ENCODE assay signal across 10 mouse cellular contexts in genomic region chr11:67100169-67100568, GRCm38 (mm10). TPM values are rescaled to one million over a fixed set of nuclear protein-coding genes. Genes with fewer than 3 reads are reported as not detected.
A peak's percentile ranks its signal among the peaks of the same experiment; 100 is the strongest.
DNase-seq lines count a peak whose midpoint lies in the region; ATAC-seq and TF ChIP-seq lines count a peak whose summit lies in the region.
"Had no signal": no experiment of that assay in that cellular context is flagged by ENCODE, and none has a peak within 500 bp of the region (broad histone marks: within the 10 kb centered on the region; RNA-seq: fewer than 3 reads in every experiment).

No protein-coding gene starts in this region.

- H3K27ac ChIP-seq in liver, adult 2 months (replicated peaks; ENCODE audit: insufficient read depth, low read depth, low read length), result no peak overlapping the region
- H3K27ac ChIP-seq in liver, embryonic 12.5 days, result no peak overlapping the region

- H3K79me2 ChIP-seq in liver, adult 2 months (ENCODE audit: control insufficient read depth, insufficient read depth, low read length), result no peaks in the 10 kb centered on the region

- no peak for TF ChIP-seq CTCF in liver, adult 2 months (IDR thresholded peaks at IDR 0.05; ENCODE audit: low read depth, low read length)

- no peak for ATAC-seq in liver, embryonic 12.5 days
- ATAC-seq: Patski had no signal

- no peak overlapping the region for H3K4me3 ChIP-seq in liver, adult 2 months (ENCODE audit: insufficient read depth, low read depth, low read length)
- no peak overlapping the region for H3K4me3 ChIP-seq in liver, embryonic 12.5 days

- no peaks in the 10 kb centered on the region for H3K27me3 ChIP-seq in liver, adult 2 months (ENCODE audit: control insufficient read depth, insufficient read depth, low read length)
- peaks cover 4% of the 10 kb centered on the region for H3K27me3 ChIP-seq in liver, embryonic 12.5 days (replicated peaks)

- TF ChIP-seq POLR2A in liver, adult 2 months (IDR thresholded peaks at IDR 0.05; ENCODE audit: extremely low read depth, insufficient read depth, low read length), result no peak

- H3K36me3 ChIP-seq in liver, adult 2 months (ENCODE audit: control insufficient read depth, insufficient read depth, low read length), result no peaks in the 10 kb centered on the region
- H3K36me3 ChIP-seq in liver, embryonic 12.5 days, result no peaks in the 10 kb centered on the region

- H3K4me2 ChIP-seq in liver, embryonic 12.5 days, result no peak overlapping the region

- H3K4me1 ChIP-seq in liver, adult 2 months (ENCODE audit: control insufficient read depth, insufficient read depth, low read length), result no peaks in the 10 kb centered on the region
- no peaks in the 10 kb centered on the region for H3K4me1 ChIP-seq in liver, embryonic 12.5 days

- no peaks in the 10 kb centered on the region for H3K9me3 ChIP-seq in liver, embryonic 12.5 days (replicated peaks)

- DNase-seq in cerebellum, postnatal 10 days, result peak; percentile 54 to 74
- no peak for DNase-seq in cerebellum, adult 9-11 months
- peak; percentile 33 for DNase-seq in liver, adult 2 months (ENCODE audit: extremely low read depth, low read depth, low spot score)
- DNase-seq in adipocyte (ENCODE audit: low spot score), result peak; percentile 21
- DNase-seq in layer of hippocampus, adult 11-12 months (ENCODE audit: low spot score), result peak; percentile 53
- peak; percentile 35 for DNase-seq in thymus, postnatal 14 days
- no peak for DNase-seq in spleen, adult 12 weeks (ENCODE audit: low spot score)

- WGBS in liver, adult 2 months, result 23% methylated on average over 6 of the region's 6 CpGs
- WGBS in liver, embryonic 12.5 days (ENCODE audit: insufficient replicate concordance), result 25% methylated on average over 6 of the region's 6 CpGs

- H3K9ac ChIP-seq in liver, adult 2 months (ENCODE audit: low read depth, low read length), result no peak overlapping the region
- H3K9ac ChIP-seq in liver, embryonic 12.5 days, result no peak overlapping the region

RNA-seq across cellular contexts. Expression of gene Myh3, which starts 22.1 kb away (rescaled TPM):
- not detected in 2 replicates for total RNA-seq in liver, adult 2 months (2014; rRNA removed)
- not detected in 2 replicates for polyA plus RNA-seq in liver, adult 2 months (2012; rRNA removed)
- 0.58 and 1.4 TPM in 2 replicates for polyA plus RNA-seq in liver, embryonic 12.5 days (2016; fragmentation: Nextera tagmentation; extraction: Ambion mirVana)
- total RNA-seq: neutrophil, adult 5-6 weeks had no signal

RNA-seq across cellular contexts. Expression of gene Sco1, which starts 47.7 kb away (rescaled TPM):
- total RNA-seq in liver, adult 2 months (2014; rRNA removed), result 10.5 and 11.5 TPM in 2 replicates
- 4.8 and 5.5 TPM in 2 replicates for polyA plus RNA-seq in liver, adult 2 months (2012; rRNA removed)
- 12.8 and 13.4 TPM in 2 replicates for polyA plus RNA-seq in liver, embryonic 12.5 days (2016; fragmentation: Nextera tagmentation; extraction: Ambion mirVana)

RNA-seq across cellular contexts. Expression of gene Adprm, which starts 47.8 kb away (rescaled TPM):
- 25.2 and 36.5 TPM in 2 replicates for total RNA-seq in liver, adult 2 months (2014; rRNA removed)
- polyA plus RNA-seq in liver, adult 2 months (2012; rRNA removed), result 10.8 and 14.0 TPM in 2 replicates
- polyA plus RNA-seq in liver, embryonic 12.5 days (2016; fragmentation: Nextera tagmentation; extraction: Ambion mirVana), result 11.9 and 14.5 TPM in 2 replicates

Comparison
In these comparisons a context has a peak if more than half of its experiments do, and no peak if none do; other contexts are left out.
1. DNase-seq: peak in cerebellum, postnatal 10 days (2 of 2), liver, adult 2 months (single experiment), adipocyte (single experiment), layer of hippocampus, adult 11-12 months (single experiment) and thymus, postnatal 14 days (single experiment); none in cerebellum, adult 9-11 months (single experiment) and spleen, adult 12 weeks (single experiment).